Mouse (Mus musculus) c-Kit-positive CD71-negative TER-119-negative erythroid progenitor cells, embryonic 14.5 days (primary cell): ENCODE results near the gene Tm7sf2.
A peak's percentile ranks its signal among the peaks of the same experiment; 100 is the strongest.

Source experiments
- DNase-seq: peaks from one replicate; pipeline ENCODE4 v3.0.0-alpha.2; 2013; ENCODE audit warnings: low read depth

Tm7sf2 gene

DNA sequence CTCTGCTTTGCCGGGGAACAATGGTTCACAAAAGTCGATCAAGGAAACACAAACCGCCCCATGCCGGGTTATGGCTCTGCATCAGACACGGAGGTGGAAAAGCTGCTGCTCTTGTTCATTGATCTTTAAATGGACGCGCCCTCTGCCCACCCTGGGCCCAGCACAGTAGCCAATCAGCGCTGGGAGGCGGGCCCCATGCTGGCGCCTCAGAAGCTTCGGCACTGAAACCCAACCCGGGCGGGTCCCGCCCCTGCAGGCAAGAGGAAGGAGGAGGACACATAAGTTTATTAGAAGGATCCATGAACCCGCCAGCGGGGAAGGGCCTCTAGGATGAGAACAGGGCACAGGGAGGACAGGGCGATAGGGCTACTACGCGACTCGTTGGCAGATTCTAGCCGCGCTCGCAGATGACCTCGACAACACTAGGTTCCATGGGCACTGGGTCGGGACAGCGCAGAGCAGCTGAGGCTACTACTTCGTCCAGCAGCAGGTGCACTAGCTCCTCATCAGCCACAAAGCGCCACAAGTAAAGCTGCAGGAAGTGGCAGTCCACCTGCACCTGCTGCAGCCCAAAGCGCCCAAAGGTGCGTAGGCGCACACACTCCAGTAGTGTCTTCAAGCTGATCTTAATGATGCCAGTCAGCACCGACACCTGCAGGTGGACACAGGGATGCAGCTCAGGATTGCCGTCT, at the start of gene Tm7sf2:
TSS of gene Tm7sf2 (minus strand) at position 650 of the 692 bp plus-strand sequence.
- peak; percentile 88 for DNase-seq

- DNase-seq = no peak
Measured at GRCm38 (mm10) chr19:6117346-6117985, 49.3 kb upstream of the Tm7sf2 start.

GRCm38 (mm10) chr19:6116113-6116850, 48.1 kb upstream of the Tm7sf2 start:
- no peak for DNase-seq

GRCm38 (mm10) chr19:6113116-6113515, 44.9 kb upstream of the Tm7sf2 start:
- no peak for DNase-seq

DNA sequence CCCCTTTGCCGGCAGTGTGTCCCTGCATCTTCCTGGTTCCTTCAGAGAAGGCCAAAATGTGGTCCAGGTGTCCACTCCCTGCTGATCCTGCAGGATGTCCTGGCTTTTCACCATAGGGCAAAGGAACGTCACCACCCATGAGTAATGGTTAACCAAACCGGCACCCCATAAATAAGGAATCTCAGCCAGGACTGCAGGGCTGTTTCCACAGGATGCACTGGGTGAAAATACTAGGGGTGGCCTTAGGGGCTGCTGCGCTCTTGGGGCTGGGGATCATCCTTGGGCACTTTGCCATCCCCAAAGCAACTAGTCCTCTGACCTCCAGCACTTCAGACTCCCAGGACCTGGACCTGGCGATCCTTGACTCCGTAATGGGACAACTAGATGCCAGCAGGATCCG, 37.4 kb upstream of the Tm7sf2 start, which contains the start of gene Naaladl1:
TSS of gene Naaladl1 (plus strand) at position 197 of the 400 bp plus-strand sequence.
- no peak for DNase-seq

- DNase-seq = no peak
Measured at GRCm38 (mm10) chr19:6104476-6104875, 36.3 kb upstream of the Tm7sf2 start.

- DNase-seq = no peak
Measured at GRCm38 (mm10) chr19:6102169-6102853, 34.1 kb upstream of the Tm7sf2 start.

GRCm38 (mm10) chr19:6101186-6101585, 33.0 kb upstream of the Tm7sf2 start:
- no peak for DNase-seq

GRCm38 (mm10) chr19:6097847-6098246, 29.7 kb upstream of the Tm7sf2 start:
- DNase-seq = no peak

- no peak for DNase-seq
Measured at GRCm38 (mm10) chr19:6094119-6094518, 25.9 kb upstream of the Tm7sf2 start, which contains the start of gene AC131692.1. Gene AC131692.1 (plus strand): TSS chr19:6094419.

GRCm38 (mm10) chr19:6088841-6089240, 20.7 kb upstream of the Tm7sf2 start:
- no peak for DNase-seq

DNA sequence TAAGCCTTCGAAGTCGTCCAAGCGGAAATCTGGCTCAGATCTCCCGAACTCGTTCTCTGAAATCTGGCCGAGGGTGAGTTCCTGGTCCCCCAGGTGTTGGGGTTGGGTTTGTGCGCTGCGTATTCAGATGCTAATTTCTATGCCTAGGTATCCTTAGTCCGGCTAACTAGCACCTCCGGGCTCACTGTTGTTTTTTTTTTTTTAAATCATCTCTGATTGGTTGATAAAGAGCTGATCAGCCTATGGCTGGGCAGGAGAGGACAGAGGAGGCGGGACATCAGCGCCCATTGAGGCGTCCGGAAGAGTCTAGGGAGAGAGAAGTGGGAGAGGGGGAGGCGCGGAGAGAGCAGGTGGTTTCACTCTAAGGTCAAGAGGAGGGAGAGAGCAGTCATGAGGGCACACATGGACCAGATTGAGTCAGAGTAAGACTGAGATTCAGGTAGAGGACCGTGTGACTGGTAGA, 17.3 kb upstream of the Tm7sf2 start:
- DNase-seq = no peak

GRCm38 (mm10) chr19:6084478-6085248, 16.5 kb upstream of the Tm7sf2 start, which contains the start of the genes Zfpl1 and Cdca5:
Gene Zfpl1 (minus strand): TSS chr19:6084956.
Gene Cdca5 (plus strand): TSS chr19:6084983.
- DNase-seq = peak; percentile 97

DNA sequence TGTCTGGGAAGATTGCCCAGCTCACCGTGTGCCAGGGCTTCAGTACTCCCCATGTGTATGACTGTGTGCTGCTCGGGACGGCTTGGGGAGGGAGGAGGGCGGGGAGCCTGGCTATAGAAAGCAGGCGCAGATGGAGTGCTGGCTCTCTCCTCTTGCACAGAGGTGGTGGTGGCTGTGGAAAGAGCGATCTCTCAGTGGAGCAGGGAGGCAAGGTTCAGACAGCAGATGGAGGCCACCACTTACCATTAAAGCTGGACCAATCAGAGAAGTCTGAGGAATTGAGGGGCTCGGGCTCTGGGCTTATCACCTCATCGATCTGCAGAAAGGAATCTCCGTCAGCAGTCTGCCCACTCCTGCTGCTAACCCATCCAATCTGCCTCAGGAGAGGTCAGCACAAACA, 14.0 kb upstream of the Tm7sf2 start, which contains the start of gene Gm28374:
TSS of gene Gm28374 (minus strand) at position 101 of the 400 bp plus-strand sequence.
- no peak for DNase-seq

GRCm38 (mm10) chr19:6079983-6080480, 11.9 kb upstream of the Tm7sf2 start, which contains the start of gene Tmem262:
Gene Tmem262 (plus strand): TSS chr19:6080033.
- no peak for DNase-seq

DNA sequence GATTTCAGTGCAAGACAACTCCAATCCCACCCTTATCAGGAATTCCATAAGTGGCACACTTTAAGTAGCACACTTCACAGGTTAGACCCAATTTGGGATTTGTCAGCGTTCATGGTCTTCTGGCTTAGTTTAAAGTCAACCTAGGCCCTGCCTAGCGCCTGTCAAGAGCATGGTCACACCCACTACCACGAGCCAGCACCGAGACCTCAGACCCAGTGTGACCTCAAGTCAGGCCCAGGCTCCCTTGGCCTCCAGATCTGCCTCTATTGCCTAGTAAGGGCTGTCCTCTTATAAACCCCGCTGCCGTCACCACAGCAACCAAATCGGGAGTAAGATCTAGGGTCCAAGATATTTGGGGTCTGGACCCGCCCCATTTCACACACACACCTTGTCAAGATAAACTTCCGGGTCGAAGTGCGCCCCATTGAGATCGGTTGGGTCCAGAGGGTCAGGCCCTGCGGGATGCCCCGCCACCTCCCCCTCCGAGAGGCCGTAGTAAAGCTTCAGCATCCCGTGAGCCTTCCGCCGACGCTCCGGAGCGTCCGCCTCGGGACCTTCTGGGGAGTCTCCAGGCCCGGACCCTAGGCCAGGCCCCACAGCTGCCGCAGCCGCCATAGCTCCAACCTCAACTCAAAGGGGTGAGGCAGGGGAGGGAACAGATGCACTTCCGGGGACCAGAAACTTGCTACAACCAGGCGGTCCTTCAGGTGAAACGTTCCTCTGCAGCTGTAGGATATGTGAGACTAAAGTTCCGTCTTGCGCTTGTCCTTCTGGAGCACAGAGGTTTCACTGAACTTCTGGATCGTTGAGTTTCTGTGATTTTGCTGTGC, 8.6 kb upstream of the Tm7sf2 start, which contains the start of gene Vps51:
TSS of gene Vps51 (minus strand) at position 668 of the 830 bp plus-strand sequence.
- DNase-seq = peak; percentile 89

- no peak for DNase-seq
Measured at GRCm38 (mm10) chr19:6073889-6074288, 5.7 kb upstream of the Tm7sf2 start.

GRCm38 (mm10) chr19:6071261-6071660, 3.1 kb upstream of the Tm7sf2 start:
- DNase-seq = no peak

DNA sequence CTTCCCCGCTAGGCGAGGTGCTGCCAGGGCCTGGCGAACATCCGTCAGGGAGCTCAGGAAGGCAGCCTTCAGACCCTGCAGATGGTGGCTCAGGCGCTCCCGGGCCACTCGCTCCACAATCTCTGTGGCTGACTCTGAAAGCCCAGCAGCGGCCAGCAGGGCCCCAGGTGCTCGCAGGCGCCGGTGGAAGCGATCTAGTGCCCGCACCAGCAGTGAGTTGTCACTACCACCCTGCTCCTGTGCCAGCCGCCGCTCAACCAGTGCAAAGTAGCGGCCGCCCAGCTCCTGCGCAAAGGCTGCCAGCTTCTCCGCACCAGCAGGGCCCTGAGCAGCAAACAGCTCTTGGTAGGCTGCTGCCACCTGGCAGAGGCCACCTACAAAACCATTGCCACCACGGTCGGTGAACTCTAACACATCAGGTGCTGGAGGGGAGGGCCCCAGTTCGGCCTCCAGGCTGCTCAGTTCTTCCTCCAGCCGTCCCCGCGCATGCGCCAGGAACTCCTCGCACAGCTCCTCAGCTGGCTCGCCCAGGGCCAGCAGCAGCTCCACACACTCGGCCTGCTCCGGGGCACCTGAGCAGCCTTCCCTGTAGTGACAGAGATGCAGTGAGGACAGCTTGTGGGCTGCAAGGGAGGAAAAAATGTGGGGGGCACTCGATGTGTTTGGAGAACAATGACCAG, 2.5 kb upstream of the Tm7sf2 start:
- no peak for DNase-seq
